Mouse (Mus musculus) kidney, adult 11 months (tissue): ENCODE results near the gene Gm44.
"Not testable (repeated sequence)": the region's sequence is repeated elsewhere in the genome, so short reads cannot be mapped to it uniquely, and the experiment has no call there.

Source experiments
- DNase-seq: peaks from one replicate; pipeline ENCODE4 v3.0.0; 2022

The Gm44 gene

GRCm38 (mm10) chrX:90891842-90892241 lies at the start of gene Gm44:
Gene Gm44, plus strand, starts transcription at chrX:90892142.
- no peak for DNase-seq

- no peak for DNase-seq
Observed at GRCm38 (mm10) chrX:90927989-90928388, 36.0 kb downstream of the Gm44 start.

- DNase-seq = not testable (repeated sequence)
Observed at GRCm38 (mm10) chrX:90938211-90938610, 46.3 kb downstream of the Gm44 start.
